Mouse (Mus musculus): ENCODE data around the gene Zbtb38. TPM values are rescaled to one million over a fixed set of nuclear protein-coding genes. Genes with fewer than 3 reads are reported as not detected.

Gene Zbtb38
- polyA plus RNA-seq, 1 experiment from 2014 or later: 20.5 TPM

GRCm38 (mm10) chr9:96675071-96675762, 77.4 kb downstream of the Zbtb38 start:
- no peaks in the 10 kb centered on the region for H3K9me3 ChIP-seq (ENCODE audit: control insufficient read depth, low read length)
- H3K4me2 ChIP-seq (replicated peaks; ENCODE audit: low read depth, low read length): no peak overlapping the region
- no peak overlapping the region for H3K9ac ChIP-seq (ENCODE audit: low read depth, low read length)
- no peak overlapping the region for H3K27ac ChIP-seq (ENCODE audit: low read depth, low read length)
- H3K27me3 ChIP-seq (ENCODE audit: control insufficient read depth, insufficient read depth, low read length): no peaks in the 10 kb centered on the region
- no peak overlapping the region for H3K4me3 ChIP-seq (ENCODE audit: low read length)
- H3K36me3 ChIP-seq (ENCODE audit: control insufficient read depth, insufficient read depth, low read length): no peaks in the 10 kb centered on the region
- WGBS: 33% methylated on average over 5 of the region's 5 CpGs
- ATAC-seq (ENCODE audit: low FRiP score, low TSS enrichment): peak; percentile 47; the same call in 1 of the 2 replicates
- H3K4me1 ChIP-seq (ENCODE audit: control insufficient read depth, insufficient read depth, low read length): no peaks in the 10 kb centered on the region

- no peak overlapping the region for H3K9ac ChIP-seq (ENCODE audit: low read depth, low read length)
- no peak for ATAC-seq (ENCODE audit: low FRiP score, low TSS enrichment)
Measured at GRCm38 (mm10) chr9:96674301-96674700, 78.3 kb downstream of the Zbtb38 start.

GRCm38 (mm10) chr9:96672466-96672865, 80.2 kb downstream of the Zbtb38 start:
- no peaks in the 10 kb centered on the region for H3K27me3 ChIP-seq (ENCODE audit: control insufficient read depth, insufficient read depth, low read length)
- H3K36me3 ChIP-seq (ENCODE audit: control insufficient read depth, insufficient read depth, low read length): no peaks in the 10 kb centered on the region
- no peak overlapping the region for H3K9ac ChIP-seq (ENCODE audit: low read depth, low read length)
- H3K4me1 ChIP-seq (ENCODE audit: control insufficient read depth, insufficient read depth, low read length): no peaks in the 10 kb centered on the region
- H3K27ac ChIP-seq (ENCODE audit: low read depth, low read length): no peak overlapping the region
- 83% methylated on average over 2 of the region's 2 CpGs for WGBS
- ATAC-seq (ENCODE audit: low FRiP score, low TSS enrichment): no peak
- no peak overlapping the region for H3K4me2 ChIP-seq (replicated peaks; ENCODE audit: low read depth, low read length)
- H3K9me3 ChIP-seq (ENCODE audit: control insufficient read depth, low read length): no peaks in the 10 kb centered on the region
- no peak overlapping the region for H3K4me3 ChIP-seq (ENCODE audit: low read length)

More at GRCm38 (mm10) chr9:96674301-96674700, 78.3 kb downstream of the Zbtb38 start:
- Histone ChIP-seq H3K27ac (ENCODE audit: low read depth, low read length) (no peak overlapping the region), H3K36me3 (ENCODE audit: control insufficient read depth, insufficient read depth, low read length) (no peaks in the 10 kb centered on the region), H3K4me3 (ENCODE audit: low read length) (no peak overlapping the region), H3K4me1 (ENCODE audit: control insufficient read depth, insufficient read depth, low read length) (no peaks in the 10 kb centered on the region), H3K4me2 (replicated peaks; ENCODE audit: low read depth, low read length) (no peak overlapping the region), H3K27me3 (ENCODE audit: control insufficient read depth, insufficient read depth, low read length) (no peaks in the 10 kb centered on the region), H3K9me3 (ENCODE audit: control insufficient read depth, low read length) (no peaks in the 10 kb centered on the region)
- WGBS: 88% methylated on average over 8 of the region's 8 CpGs

- H3K9me3 ChIP-seq (ENCODE audit: control insufficient read depth, low read length): no peaks in the 10 kb centered on the region
- H3K4me1 ChIP-seq (ENCODE audit: control insufficient read depth, insufficient read depth, low read length): no peaks in the 10 kb centered on the region
- H3K27me3 ChIP-seq (ENCODE audit: control insufficient read depth, insufficient read depth, low read length): no peaks in the 10 kb centered on the region
- no peaks in the 10 kb centered on the region for H3K36me3 ChIP-seq (ENCODE audit: control insufficient read depth, insufficient read depth, low read length)
- WGBS: 95% methylated on average over 12 of the region's 12 CpGs
- no peak overlapping the region for H3K4me3 ChIP-seq (ENCODE audit: low read length)
- no peak overlapping the region for H3K27ac ChIP-seq (ENCODE audit: low read depth, low read length)
- no peak overlapping the region for H3K9ac ChIP-seq (ENCODE audit: low read depth, low read length)
- no peak for ATAC-seq (ENCODE audit: low FRiP score, low TSS enrichment)
- H3K4me2 ChIP-seq (replicated peaks; ENCODE audit: low read depth, low read length): no peak overlapping the region
Measured at GRCm38 (mm10) chr9:96671249-96671648, 81.4 kb downstream of the Zbtb38 start.

- ATAC-seq (ENCODE audit: low FRiP score, low TSS enrichment): peak; percentile 100
- H3K9ac ChIP-seq (ENCODE audit: low read depth, low read length): peak overlapping the region; percentile 42; the same call in 1 of the 2 replicates
- 2% methylated on average over 15 of the region's 15 CpGs for WGBS
Measured at GRCm38 (mm10) chr9:96669877-96670276, 82.8 kb downstream of the Zbtb38 start.

GRCm38 (mm10) chr9:96668628-96669027, 84.0 kb downstream of the Zbtb38 start:
- H3K9me3 ChIP-seq (ENCODE audit: control insufficient read depth, low read length): no peaks in the 10 kb centered on the region
- H3K4me2 ChIP-seq (replicated peaks; ENCODE audit: low read depth, low read length): no peak overlapping the region
- WGBS: 51% methylated on average over 5 of the region's 5 CpGs
- no peaks in the 10 kb centered on the region for H3K4me1 ChIP-seq (ENCODE audit: control insufficient read depth, insufficient read depth, low read length)
- no peaks in the 10 kb centered on the region for H3K27me3 ChIP-seq (ENCODE audit: control insufficient read depth, insufficient read depth, low read length)
- H3K27ac ChIP-seq (ENCODE audit: low read depth, low read length): no peak overlapping the region
- H3K4me3 ChIP-seq (ENCODE audit: low read length): no peak overlapping the region
- no peak overlapping the region for H3K9ac ChIP-seq (ENCODE audit: low read depth, low read length)
- 0 out of 2 replicates have a peak, but pooled peaks have one; percentile 45 for ATAC-seq (ENCODE audit: low FRiP score, low TSS enrichment)
- H3K36me3 ChIP-seq (ENCODE audit: control insufficient read depth, insufficient read depth, low read length): no peaks in the 10 kb centered on the region

More at GRCm38 (mm10) chr9:96669877-96670276, 82.8 kb downstream of the Zbtb38 start:
- H3K27ac ChIP-seq (ENCODE audit: low read depth, low read length): no peak overlapping the region
- peak overlapping the region; percentile 49 for H3K4me2 ChIP-seq (replicated peaks; ENCODE audit: low read depth, low read length)
- H3K4me3 ChIP-seq (ENCODE audit: low read length): peak overlapping the region; percentile 34; the same call in 1 of the 2 replicates
- no peaks in the 10 kb centered on the region for H3K36me3 ChIP-seq (ENCODE audit: control insufficient read depth, insufficient read depth, low read length)
- H3K4me1 ChIP-seq (ENCODE audit: control insufficient read depth, insufficient read depth, low read length): no peaks in the 10 kb centered on the region
- H3K27me3 ChIP-seq (ENCODE audit: control insufficient read depth, insufficient read depth, low read length): no peaks in the 10 kb centered on the region
- no peaks in the 10 kb centered on the region for H3K9me3 ChIP-seq (ENCODE audit: control insufficient read depth, low read length)

- no peaks in the 10 kb centered on the region for H3K4me1 ChIP-seq (ENCODE audit: control insufficient read depth, insufficient read depth, low read length)
- ATAC-seq (ENCODE audit: low FRiP score, low TSS enrichment): no peak
Measured at GRCm38 (mm10) chr9:96660510-96661244, 92.0 kb downstream of the Zbtb38 start.

GRCm38 (mm10) chr9:96659801-96660200, 92.8 kb downstream of the Zbtb38 start:
- Histone ChIP-seq H3K4me3 (ENCODE audit: low read length) (no peak overlapping the region), H3K4me2 (replicated peaks; ENCODE audit: low read depth, low read length) (no peak overlapping the region), H3K27me3 (ENCODE audit: control insufficient read depth, insufficient read depth, low read length) (no peaks in the 10 kb centered on the region), H3K4me1 (ENCODE audit: control insufficient read depth, insufficient read depth, low read length) (no peaks in the 10 kb centered on the region), H3K9me3 (ENCODE audit: control insufficient read depth, low read length) (no peaks in the 10 kb centered on the region), H3K27ac (ENCODE audit: low read depth, low read length) (no peak overlapping the region), H3K36me3 (ENCODE audit: control insufficient read depth, insufficient read depth, low read length) (no peaks in the 10 kb centered on the region), H3K9ac (ENCODE audit: low read depth, low read length) (no peak overlapping the region)
- WGBS: 36% methylated on average over 2 of the region's 2 CpGs
- ATAC-seq (ENCODE audit: low FRiP score, low TSS enrichment): no peak

More at GRCm38 (mm10) chr9:96660510-96661244, 92.0 kb downstream of the Zbtb38 start:
- no peaks in the 10 kb centered on the region for H3K9me3 ChIP-seq (ENCODE audit: control insufficient read depth, low read length)
- no peak overlapping the region for H3K9ac ChIP-seq (ENCODE audit: low read depth, low read length)
- H3K4me2 ChIP-seq (replicated peaks; ENCODE audit: low read depth, low read length): no peak overlapping the region
- H3K27me3 ChIP-seq (ENCODE audit: control insufficient read depth, insufficient read depth, low read length): no peaks in the 10 kb centered on the region
- no peak overlapping the region for H3K27ac ChIP-seq (ENCODE audit: low read depth, low read length)
- H3K4me3 ChIP-seq (ENCODE audit: low read length): no peak overlapping the region
- 82% methylated on average over 10 of the region's 10 CpGs for WGBS
- H3K36me3 ChIP-seq (ENCODE audit: control insufficient read depth, insufficient read depth, low read length): no peaks in the 10 kb centered on the region

- H3K4me1 ChIP-seq (ENCODE audit: control insufficient read depth, insufficient read depth, low read length): no peaks in the 10 kb centered on the region
- no peak overlapping the region for H3K4me3 ChIP-seq (ENCODE audit: low read length)
- ATAC-seq (ENCODE audit: low FRiP score, low TSS enrichment): no peak
- no peak overlapping the region for H3K4me2 ChIP-seq (replicated peaks; ENCODE audit: low read depth, low read length)
- no peak overlapping the region for H3K9ac ChIP-seq (ENCODE audit: low read depth, low read length)
- no peaks in the 10 kb centered on the region for H3K36me3 ChIP-seq (ENCODE audit: control insufficient read depth, insufficient read depth, low read length)
- no peaks in the 10 kb centered on the region for H3K27me3 ChIP-seq (ENCODE audit: control insufficient read depth, insufficient read depth, low read length)
- whole genome bisulfite sequencing: 75% methylated on average over 4 of the region's 4 CpGs
- H3K9me3 ChIP-seq (ENCODE audit: control insufficient read depth, low read length): no peaks in the 10 kb centered on the region
- no peak overlapping the region for H3K27ac ChIP-seq (ENCODE audit: low read depth, low read length)
Measured at GRCm38 (mm10) chr9:96653538-96653937, 99.1 kb downstream of the Zbtb38 start.
